Mouse (Mus musculus) left cerebral cortex, adult 8-10 months (tissue): ENCODE results near the gene Olfr1461. TPM values are rescaled to one million over a fixed set of nuclear protein-coding genes. Genes with fewer than 3 reads are reported as not detected.

ENCODE experiments used
- DNase-seq, 2 experiments: peaks; one replicate each; pipeline ENCODE4 v3.0.0; 2022; ENCODE audit warnings: low spot score in 2 of 2
- total RNA-seq, 4 experiments: library from RNA; stranded (reverse); gene quantifications; 2 replicates each; pipeline ENCODE4 v1.2.4; 2022

Gene Olfr1461
- not detected for total RNA-seq

GRCm38 (mm10) chr19:13162700-13163099, at the start of gene Olfr1461:
TSS of gene Olfr1461 (plus strand) at chr19:13163000.
- DNase-seq, result no peak

DNA sequence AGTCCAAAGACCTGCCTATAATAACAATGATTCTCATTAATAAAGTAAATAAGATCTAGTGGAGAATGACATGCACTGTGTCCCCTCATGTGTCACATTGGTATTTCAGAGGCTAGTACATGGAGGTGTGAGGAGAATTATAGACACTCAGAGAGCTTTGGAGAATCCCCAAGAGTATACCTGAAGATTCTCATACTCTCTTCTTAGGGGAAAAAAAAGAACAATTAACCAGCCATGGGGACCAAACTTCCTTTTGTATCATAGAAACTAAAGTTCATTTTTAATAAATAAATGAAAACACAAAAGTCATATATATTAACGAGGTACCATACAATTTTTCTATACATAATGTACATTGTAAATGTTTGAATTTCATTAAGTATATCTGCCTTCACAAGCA, 13.4 kb upstream of the Olfr1461 start, which contains the start of gene Olfr1459:
TSS of gene Olfr1459 (minus strand) at position 101 of the 400 bp plus-strand sequence.
- DNase-seq, result no peak

GRCm38 (mm10) chr19:13185434-13185833, 22.6 kb downstream of the Olfr1461 start, which contains the start of gene Olfr1462:
TSS of gene Olfr1462 (plus strand) at chr19:13185734.
- no peak for DNase-seq

Other genes starting within 250 kb of the Olfr1461 start
- gene Olfr1448, start 238.6 kb upstream of the Olfr1461 start, total RNA-seq, result not detected
- gene Olfr1449, start 232.2 kb upstream of the Olfr1461 start, total RNA-seq, result not detected
- not detected for gene Olfr1450, start 212.7 kb upstream of the Olfr1461 start, total RNA-seq
- not detected for gene Olfr1451, start 168.0 kb upstream of the Olfr1461 start, total RNA-seq
- gene Olfr1453, start 134.7 kb upstream of the Olfr1461 start, total RNA-seq, result not detected
- gene Olfr1454, start 102.4 kb upstream of the Olfr1461 start, total RNA-seq, result not detected
- gene Olfr1457, start 65.1 kb upstream of the Olfr1461 start, total RNA-seq, result not detected
- gene Olfr1458, start 56.2 kb upstream of the Olfr1461 start, total RNA-seq, result not detected
- under 1 TPM; 0.11 to 0.37 (median 0.17) TPM for gene Olfr1459, start 13.5 kb upstream of the Olfr1461 start, total RNA-seq
- gene Olfr1462, start 22.7 kb downstream of the Olfr1461 start, total RNA-seq, result not detected
- not detected for gene Olfr1463, start 68.3 kb downstream of the Olfr1461 start, total RNA-seq
- gene Olfr1465, start 152.5 kb downstream of the Olfr1461 start, total RNA-seq, result not detected
- gene Olfr1466, start 175.9 kb downstream of the Olfr1461 start, total RNA-seq, result not detected
- gene Olfr1467, start 199.2 kb downstream of the Olfr1461 start, total RNA-seq, result not detected
- gene Olfr1469, start 244.8 kb downstream of the Olfr1461 start, total RNA-seq, result not detected